Mouse (Mus musculus) G1E (cell line): ENCODE results near the gene Il15.

Experiments
- CTCF ChIP-seq: IDR thresholded peaks from 2 replicates; pipeline ENCODE4 v1.5.1; 2012; ENCODE audit warnings: low read depth, low read length, inconsistent platforms, mixed read lengths
- GATA1 ChIP-seq: IDR thresholded peaks from 2 replicates; pipeline ENCODE4 v1.6.1; 2012; ENCODE audit warnings: borderline replicate concordance, low read length, inconsistent platforms, mixed read lengths
- POLR2AphosphoS5 ChIP-seq: IDR thresholded peaks from 2 replicates; pipeline ENCODE4 v1.6.1; 2012; ENCODE audit warnings: low read depth, low read length, inconsistent platforms; ENCODE audit not compliant: insufficient replicate concordance
- TAL1 ChIP-seq: conservative IDR thresholded peaks from 2 replicates; pipeline ENCODE4 v1.6.1; 2012; ENCODE audit warnings: low read depth, low read length, inconsistent platforms, mixed read lengths

DNA sequence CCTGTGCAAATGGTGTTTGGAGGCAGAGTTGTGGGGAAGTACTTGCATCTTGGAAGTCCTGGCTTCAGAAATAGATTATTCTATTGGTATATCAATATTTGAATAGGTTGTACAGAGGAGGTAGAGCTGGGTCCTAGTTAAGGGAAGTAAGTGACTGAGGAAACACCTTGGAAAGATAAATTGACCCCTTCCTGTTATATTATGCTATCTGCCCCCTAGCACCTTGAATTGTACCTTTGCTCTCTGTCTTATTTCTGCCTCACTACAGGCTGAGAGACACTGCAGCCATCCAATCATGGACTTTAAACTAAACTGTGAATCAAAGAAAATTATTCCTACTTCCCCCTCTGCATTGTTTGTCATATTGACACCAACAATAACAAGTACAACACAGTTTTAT, 17.2 kb downstream of the Il15 start:
- TF ChIP-seq CTCF (no peak), TAL1 (no peak), POLR2AphosphoS5 (no peak), GATA1 (no peak)
